Mouse (Mus musculus) heart, adult 8-10 months (tissue): ENCODE results near the gene Cldn6. TPM values are rescaled to one million over a fixed set of nuclear protein-coding genes. Genes with fewer than 3 reads are reported as not detected.

ENCODE experiments used
- DNase-seq: peaks from one replicate; pipeline ENCODE4 v3.0.0; 2022; ENCODE audit warnings: low spot score
- total RNA-seq, 4 experiments: library from RNA; stranded (reverse); gene quantifications; 2 replicates each; pipeline ENCODE4 v1.2.4; 2022

Gene Cldn6
- not detected for total RNA-seq

DNA sequence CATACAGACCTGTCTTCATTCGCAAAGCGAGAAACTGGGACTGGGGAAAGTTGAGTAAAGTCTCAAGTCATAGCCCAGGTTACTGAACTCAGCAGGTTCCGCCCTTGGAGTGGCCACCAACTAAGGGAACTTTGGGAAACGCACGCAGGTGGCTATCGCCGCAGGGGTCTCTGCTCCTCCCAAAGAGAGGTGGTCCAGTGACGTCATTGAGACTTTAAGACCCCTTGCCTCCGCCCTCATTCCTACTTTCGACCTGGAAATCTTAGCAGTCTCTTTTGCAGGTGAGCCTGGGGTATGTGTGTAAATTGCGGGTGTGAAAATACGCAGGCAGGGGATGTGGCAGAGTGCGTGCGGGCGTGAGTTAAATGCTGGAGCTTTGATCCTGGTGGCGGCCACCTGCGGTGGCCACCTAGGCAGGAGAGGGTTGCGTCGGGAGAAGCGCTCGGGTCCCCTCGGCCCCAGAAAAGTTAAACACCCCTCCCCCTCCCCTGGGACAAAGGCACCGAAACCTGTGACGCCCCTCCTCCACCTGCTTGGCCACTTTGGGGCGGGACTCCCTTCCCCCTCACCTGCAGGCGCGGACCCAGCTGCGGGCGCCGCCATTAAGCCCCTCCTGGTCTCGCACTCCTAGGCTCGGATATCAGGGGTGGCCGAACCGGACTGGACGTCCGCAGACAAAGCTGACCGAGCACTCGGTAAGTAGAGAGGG, at the start of gene Cldn6:
Gene Cldn6 (plus strand): TSS at position 123 of the 709 bp plus-strand sequence.
- no peak for DNase-seq

- peak; percentile 66 for DNase-seq
These were observed 48.6 kb upstream of the Cldn6 start for GRCm38 (mm10) chr17:23630195-23631020.

DNA sequence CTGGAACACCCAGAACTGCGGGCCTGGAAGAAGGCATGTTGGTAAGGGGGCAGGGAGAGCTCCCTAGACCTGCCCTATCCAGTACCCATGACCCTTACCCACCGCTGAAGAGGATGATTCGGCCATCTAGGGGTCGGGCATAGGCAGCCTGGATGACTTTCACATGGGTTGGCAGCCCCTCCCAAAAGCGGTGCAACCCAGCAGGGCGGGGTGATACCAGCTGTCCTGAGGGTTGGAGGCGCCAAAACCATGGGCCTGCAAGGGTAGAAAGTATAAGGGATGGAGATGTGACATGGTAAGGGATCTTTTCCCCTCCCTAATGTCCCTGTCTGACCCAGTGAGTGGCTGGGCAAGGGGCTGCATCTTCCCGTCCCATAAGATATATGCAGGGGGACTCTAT, 47.8 kb upstream of the Cldn6 start:
- DNase-seq = no peak

DNA sequence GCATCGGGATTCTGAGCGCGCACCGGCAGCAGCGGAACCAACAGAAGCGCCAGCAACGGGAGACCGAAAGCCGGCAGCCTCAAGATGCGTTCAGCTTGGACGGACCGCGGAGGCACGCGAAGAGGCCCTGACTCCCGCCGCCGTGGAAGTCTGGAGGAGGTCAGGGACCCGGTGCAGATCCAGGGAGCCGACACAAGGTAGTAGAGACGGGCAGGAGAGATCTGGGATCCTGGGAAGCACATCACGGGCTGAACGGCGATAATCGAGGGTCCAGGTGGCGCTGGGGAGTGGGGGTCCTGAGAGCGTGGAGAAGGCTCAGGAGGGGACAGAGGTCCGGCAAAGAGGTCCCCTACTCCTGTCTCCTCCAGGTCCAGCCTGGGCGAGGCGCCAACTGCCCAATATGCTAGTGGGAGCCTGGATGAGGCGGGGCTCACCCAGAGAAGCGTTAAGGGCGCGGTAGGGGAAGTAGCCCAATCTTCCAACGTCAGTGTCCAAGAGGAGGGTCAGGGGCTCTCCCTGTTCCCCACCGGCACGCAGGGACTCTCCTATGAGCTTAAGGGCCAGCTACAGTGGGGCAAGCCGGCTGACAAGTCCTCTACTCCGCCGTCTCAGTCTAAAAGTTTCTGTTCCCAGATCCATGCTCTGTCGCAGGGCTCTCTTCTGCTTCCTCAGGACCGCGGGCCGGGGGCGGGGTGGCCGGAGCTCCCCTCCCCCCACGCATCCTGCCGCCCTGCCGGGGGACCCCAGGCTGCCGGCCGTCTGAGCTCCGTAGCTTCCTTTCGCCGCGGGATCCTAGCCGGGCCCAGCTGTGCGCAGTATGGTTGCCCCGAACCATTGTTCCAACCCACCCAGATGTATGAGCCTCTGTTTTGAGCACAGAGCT, 34.2 kb upstream of the Cldn6 start, which contains the start of gene Mmp25:
Gene Mmp25 (minus strand): TSS at position 665 of the 883 bp plus-strand sequence.
- DNase-seq = no peak

DNA sequence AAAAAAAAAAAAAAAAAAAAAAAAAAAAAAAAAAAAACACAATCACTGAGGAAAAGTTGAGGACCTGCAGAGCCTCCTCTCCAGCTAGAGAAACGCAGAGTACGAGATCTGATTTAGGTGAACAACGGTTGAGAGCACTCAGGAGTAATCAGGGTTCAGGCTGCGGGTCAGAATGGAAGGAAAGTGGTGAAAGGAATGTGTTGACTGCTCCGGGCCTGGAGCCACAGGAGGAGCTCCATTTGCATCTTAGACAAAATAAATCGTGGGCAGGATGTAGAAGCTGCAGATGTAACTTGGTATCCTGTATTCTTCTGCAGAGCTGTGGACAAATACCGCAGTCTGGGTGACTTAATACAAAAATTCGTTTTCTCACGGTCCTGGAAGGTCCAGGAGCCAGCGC, 33.2 kb upstream of the Cldn6 start:
- no peak for DNase-seq

DNA sequence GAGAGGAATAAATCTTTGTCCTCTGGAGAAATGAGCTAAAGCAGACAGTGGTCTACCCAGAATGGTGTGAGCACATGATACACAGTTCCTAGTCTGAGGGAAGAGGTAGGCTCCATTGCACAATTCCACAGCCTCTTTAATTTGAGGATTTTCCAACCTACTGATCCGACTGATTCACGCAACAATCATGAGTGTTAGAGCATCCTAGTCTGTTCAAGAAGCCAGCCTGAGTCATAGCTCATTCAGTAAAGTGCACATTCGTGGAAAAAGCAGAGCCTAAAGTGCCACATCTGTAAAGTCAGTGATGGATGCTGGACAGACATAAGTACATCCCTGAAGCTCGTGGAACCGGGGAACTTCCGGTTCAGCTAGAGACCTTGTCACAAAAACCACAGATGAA, 27.7 kb upstream of the Cldn6 start:
- no peak for DNase-seq

GRCm38 (mm10) chr17:23653324-23653723, 25.7 kb upstream of the Cldn6 start:
- DNase-seq = no peak

GRCm38 (mm10) chr17:23654001-23654400, 25.0 kb upstream of the Cldn6 start:
- DNase-seq = no peak

DNA sequence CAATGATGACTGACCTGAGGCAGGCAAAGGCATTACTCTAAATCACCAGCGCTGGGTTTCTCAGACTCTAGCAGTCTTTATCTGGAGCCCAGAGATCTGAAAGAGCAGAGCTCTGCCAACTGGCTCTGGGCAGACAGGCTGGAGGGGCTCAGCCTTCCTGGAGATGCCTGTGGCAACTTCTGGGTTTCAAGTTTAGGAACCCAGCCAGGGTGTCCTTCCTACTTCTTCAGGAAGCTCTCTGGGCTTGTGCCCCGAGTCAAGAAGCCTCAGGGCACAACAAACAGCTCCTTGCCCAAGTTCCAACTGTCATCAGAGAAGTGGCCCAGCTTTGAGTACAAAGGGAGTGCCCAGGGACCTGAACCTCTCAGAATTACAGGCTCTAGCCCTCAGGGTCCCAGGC, 24.6 kb upstream of the Cldn6 start:
- no peak for DNase-seq

GRCm38 (mm10) chr17:23658450-23658849, 20.6 kb upstream of the Cldn6 start:
- no peak for DNase-seq

- DNase-seq = no peak
These were observed 18.8 kb upstream of the Cldn6 start, which contains the start of gene Bicdl2 for GRCm38 (mm10) chr17:23660117-23660875. Gene Bicdl2, plus strand, starts transcription at chr17:23660506.

DNA sequence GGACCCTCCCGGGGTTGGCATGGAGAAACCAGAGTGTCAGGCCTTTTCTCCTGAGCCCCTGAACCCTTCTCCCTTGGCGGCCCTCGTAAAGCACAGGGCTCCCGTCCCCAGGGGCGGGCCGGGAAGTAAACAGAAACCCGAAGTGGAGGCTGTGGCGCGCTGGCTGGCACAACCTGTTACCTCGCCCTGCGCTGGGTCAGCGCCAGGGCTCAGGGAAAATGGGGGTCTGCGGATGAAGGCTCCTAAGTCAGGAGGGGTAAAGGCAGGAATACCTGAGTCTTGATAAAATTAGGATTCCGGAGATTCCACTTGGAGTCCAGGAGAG, 18.2 kb upstream of the Cldn6 start:
- no peak for DNase-seq

DNA sequence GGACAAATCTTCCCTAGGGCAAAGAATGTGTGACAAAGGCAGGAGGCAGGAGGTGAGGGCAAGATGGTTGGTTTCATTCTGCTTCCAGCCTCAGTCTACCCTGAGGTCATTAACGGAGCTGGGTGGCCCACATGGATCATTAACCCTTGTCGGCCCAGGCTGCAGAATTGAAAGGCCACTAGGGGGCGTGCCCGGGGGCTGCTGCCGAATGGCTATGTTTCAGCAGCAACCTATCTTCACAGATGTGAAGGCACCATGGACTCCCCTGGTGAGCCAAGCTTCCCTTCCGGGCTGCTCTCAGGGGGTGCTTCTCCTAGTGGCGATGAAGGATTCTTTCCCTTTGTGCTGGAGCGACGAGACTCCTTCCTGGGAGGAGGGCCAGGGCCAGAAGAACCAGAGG, 17.5 kb upstream of the Cldn6 start:
- no peak for DNase-seq

GRCm38 (mm10) chr17:23664556-23665021, 14.5 kb upstream of the Cldn6 start:
- DNase-seq = peak; percentile 24

DNA sequence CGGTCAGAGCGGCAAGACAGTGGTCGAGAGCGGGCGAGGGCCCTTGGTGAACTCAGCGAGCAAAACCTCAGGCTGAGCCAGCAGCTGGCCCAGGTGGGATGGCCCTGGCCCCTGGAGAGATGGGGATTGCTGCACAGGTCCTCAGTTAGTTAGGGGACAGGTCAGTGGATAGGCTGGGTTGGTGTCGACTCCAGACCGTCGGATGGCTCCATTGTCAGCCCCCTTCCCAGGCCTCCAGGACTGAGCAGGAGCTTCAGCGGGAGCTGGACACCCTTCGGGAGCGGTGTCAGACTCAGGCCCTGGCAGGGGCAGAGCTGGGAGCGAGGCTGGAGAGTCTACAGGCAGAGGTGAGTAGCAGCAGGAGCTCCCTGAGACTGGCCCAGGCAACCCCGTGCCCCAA, 13.5 kb upstream of the Cldn6 start:
- no peak for DNase-seq

- DNase-seq = no peak
These were observed 8.5 kb upstream of the Cldn6 start for GRCm38 (mm10) chr17:23670516-23671074.

DNA sequence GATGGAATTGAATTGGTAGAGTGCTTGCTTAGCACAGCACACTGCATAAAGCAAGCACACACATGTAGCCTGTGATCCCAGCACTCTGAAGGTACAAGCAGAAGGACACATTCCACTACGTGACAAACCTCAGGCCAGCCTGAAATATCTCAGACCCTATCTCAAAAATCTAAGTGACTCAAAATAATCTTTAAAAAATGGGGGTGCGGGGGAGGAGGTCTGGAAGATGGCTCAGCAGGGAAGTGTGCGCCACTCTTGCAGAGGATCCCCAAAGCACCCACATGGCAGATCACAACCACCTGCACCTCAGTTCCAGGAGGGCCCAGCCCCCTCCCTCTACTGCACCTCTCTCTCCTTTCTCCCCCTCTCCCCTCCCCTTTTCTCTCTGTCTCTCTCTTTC, 7.5 kb upstream of the Cldn6 start:
- no peak for DNase-seq

DNA sequence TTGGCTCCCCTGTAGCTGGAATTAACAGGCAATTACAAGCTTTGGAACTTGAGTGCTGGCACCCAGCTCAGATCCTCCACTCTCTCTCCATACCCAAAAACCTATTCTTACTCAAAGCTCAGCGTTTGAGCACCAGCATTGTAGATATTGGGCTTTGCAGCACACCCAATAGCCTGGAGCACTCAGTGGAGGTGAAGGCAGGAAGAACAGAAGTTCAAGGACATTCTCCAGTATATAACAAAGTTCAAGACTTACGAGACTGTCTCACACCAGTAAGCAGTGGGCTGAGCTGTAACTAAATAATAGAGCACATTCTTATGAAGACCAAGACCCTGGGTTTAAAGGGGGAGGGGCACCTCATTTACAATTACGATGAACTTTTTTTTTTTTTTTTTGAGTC, 6.3 kb upstream of the Cldn6 start:
- DNase-seq = no peak

- peak; percentile 95 for DNase-seq
These were observed 5.5 kb upstream of the Cldn6 start, which contains the start of the genes Hcfc1r1 and Thoc6 for GRCm38 (mm10) chr17:23673424-23674073. Gene Hcfc1r1, plus strand, starts transcription at chr17:23673596. Gene Thoc6, minus strand, starts transcription at chr17:23673882.

DNA sequence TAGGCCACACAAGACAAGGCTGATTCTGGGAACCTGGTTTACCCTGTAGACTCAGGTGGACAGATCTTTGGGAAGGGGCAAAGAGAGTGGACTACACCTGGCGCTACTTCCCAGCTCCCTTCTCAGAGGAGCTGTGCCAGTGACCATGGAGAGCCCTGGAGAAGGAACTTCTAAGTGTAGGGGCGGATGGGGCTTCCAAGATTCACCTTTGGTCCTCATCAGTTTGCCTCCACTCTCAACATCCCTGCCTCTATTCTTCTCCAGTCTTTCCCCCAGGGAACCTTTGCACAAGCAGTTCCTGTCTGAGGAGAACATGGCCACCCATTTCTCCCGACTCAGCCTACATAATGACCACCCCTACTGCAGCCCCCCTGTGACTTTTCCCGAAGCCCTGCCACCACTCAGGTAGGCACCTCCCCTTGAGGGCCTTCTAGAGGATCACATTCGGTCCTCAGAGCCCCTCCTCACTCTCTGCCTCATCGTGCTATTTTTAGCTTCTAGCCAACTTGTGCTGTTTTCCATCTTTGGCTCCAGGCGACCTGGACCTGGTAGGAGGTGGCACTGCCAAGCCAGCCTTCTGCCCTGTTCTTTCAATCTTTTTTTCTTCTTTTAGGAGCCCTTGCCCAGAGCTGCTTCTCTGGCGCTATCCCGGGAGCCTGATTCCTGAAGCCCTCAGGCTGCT, 4.6 kb upstream of the Cldn6 start:
- DNase-seq = peak; percentile 55
